Mouse (Mus musculus): ENCODE data around the gene Lpp. TPM values are rescaled to one million over a fixed set of nuclear protein-coding genes. Genes with fewer than 3 reads are reported as not detected.

Gene Lpp
- polyA plus RNA-seq, 1 experiment from 2014 or later: 107 TPM

DNA sequence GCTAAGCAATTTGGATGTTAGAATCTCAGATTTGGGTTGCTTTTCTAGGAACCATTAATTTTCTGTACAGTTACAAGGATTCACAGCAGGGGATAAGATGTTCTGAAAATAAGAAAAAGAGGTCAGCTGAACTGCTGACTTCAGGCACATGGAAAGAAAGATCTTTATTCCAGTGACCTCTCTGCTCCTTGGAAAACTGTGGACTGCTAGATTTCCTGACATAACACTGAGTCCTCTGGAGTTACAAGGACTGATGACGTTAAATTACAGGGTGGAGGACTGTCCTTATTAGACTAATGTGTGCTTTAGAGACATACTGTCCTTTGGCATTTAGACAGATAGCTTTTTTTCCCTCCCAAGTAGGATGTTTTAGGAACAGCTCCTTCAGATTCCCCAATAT, 77.3 kb downstream of the Lpp start:
- Histone ChIP-seq H3K27me3 (ENCODE audit: control insufficient read depth, insufficient read depth, low read length) (no peaks in the 10 kb centered on the region), H3K36me3 (ENCODE audit: control insufficient read depth, insufficient read depth, low read length) (no peaks in the 10 kb centered on the region; the same call in 1 of the 2 replicates), H3K4me3 (ENCODE audit: low read depth, low read length) (no peak overlapping the region), H3K27ac (ENCODE audit: low read length) (no peak overlapping the region), H3K9ac (replicated peaks; ENCODE audit: low read depth, low read length) (no peak overlapping the region), H3K4me1 (ENCODE audit: control insufficient read depth, insufficient read depth, low read length) (peaks cover 17% of the 10 kb centered on the region), H3K9me3 (ENCODE audit: control insufficient read depth, low read depth, low read length) (no peaks in the 10 kb centered on the region), H3K4me2 (replicated peaks; ENCODE audit: low read depth, low read length) (no peak overlapping the region)
- no peak for ATAC-seq (ENCODE audit: insufficient number of reproducible peaks, insufficient read depth, low FRiP score, low read depth)
- 67% methylated on average over 1 of the region's 1 CpGs for WGBS

DNA sequence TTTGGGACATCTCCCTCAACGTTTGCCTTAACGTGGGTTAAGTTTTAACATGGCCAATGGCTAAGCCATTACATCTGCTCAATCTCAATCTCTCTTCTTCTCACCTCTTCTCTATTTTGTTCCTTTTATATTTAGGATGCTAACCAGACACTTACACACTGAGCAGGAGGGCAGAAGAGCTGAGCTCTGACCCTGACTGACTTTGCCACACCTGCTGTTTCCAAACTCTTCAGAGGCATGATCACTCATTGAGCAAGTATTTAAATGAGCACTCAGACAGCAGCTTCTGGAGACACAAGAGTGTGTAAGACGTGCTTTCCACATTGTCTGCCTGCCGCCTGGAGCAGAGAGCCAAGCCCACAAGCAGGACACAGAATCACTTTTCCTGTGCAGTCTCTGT, 77.7 kb downstream of the Lpp start:
- Histone ChIP-seq H3K36me3 (ENCODE audit: control insufficient read depth, insufficient read depth, low read length) (no peaks in the 10 kb centered on the region; the same call in 1 of the 2 replicates), H3K4me1 (ENCODE audit: control insufficient read depth, insufficient read depth, low read length) (peaks cover 22% of the 10 kb centered on the region), H3K27ac (ENCODE audit: low read length) (no peak overlapping the region), H3K4me2 (replicated peaks; ENCODE audit: low read depth, low read length) (no peak overlapping the region), H3K27me3 (ENCODE audit: control insufficient read depth, insufficient read depth, low read length) (no peaks in the 10 kb centered on the region), H3K9me3 (ENCODE audit: control insufficient read depth, low read depth, low read length) (no peaks in the 10 kb centered on the region), H3K4me3 (ENCODE audit: low read depth, low read length) (no peak overlapping the region), H3K9ac (replicated peaks; ENCODE audit: low read depth, low read length) (no peak overlapping the region)
- no peak for ATAC-seq (ENCODE audit: insufficient number of reproducible peaks, insufficient read depth, low FRiP score, low read depth)
- 63% methylated on average over 4 of the region's 4 CpGs for WGBS

DNA sequence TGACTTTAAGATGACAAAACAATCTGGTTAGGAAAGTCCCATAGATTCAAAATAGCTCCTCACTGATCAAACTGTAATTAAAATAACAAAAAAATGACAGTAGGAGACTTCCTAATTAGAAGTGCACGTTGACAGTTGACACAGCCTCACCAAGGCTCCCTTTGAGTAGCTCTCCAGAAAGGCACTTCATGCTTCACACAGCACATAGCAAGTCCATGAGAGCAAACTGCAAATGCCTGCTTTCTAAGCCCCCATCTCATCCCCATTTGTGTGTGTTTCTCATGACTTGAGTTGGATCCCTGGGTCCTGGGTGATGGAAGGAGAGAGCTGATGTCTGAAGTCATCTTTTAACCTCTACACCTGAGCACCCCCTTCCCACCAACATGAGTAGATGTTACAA, 78.5 kb downstream of the Lpp start:
- no peak overlapping the region for H3K9ac ChIP-seq (replicated peaks; ENCODE audit: low read depth, low read length)
- no peak for ATAC-seq (ENCODE audit: insufficient number of reproducible peaks, insufficient read depth, low FRiP score, low read depth)
- WGBS: 65% methylated on average over 1 of the region's 1 CpGs
- no peak overlapping the region for H3K4me3 ChIP-seq (ENCODE audit: low read depth, low read length)
- H3K4me2 ChIP-seq (replicated peaks; ENCODE audit: low read depth, low read length): no peak overlapping the region
- no peaks in the 10 kb centered on the region for H3K9me3 ChIP-seq (ENCODE audit: control insufficient read depth, low read depth, low read length)
- peaks cover 28% of the 10 kb centered on the region for H3K4me1 ChIP-seq (ENCODE audit: control insufficient read depth, insufficient read depth, low read length)
- no peaks in the 10 kb centered on the region; the same call in 1 of the 2 replicates for H3K36me3 ChIP-seq (ENCODE audit: control insufficient read depth, insufficient read depth, low read length)
- H3K27me3 ChIP-seq (ENCODE audit: control insufficient read depth, insufficient read depth, low read length): no peaks in the 10 kb centered on the region
- H3K27ac ChIP-seq (ENCODE audit: low read length): no peak overlapping the region

DNA sequence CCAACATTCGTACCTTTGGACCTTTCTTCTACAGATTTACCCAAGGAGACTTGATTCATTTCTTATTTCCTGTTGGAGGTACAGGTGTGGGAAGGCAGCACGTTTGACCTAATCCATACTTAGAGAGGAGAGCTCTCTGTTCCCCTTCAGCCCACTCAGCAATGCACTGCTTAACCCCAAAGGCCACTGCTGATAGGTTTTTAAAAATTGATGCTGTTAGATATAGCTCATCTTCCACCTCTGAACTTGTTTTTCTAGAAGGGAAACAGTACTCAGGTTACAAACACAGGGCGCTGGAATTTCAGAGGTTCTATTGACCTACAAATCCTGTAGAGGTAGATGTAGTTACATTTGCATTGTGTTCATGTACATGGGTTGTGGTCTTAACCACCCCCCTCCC, 80.7 kb downstream of the Lpp start:
- Histone ChIP-seq H3K9ac (replicated peaks; ENCODE audit: low read depth, low read length) (no peak overlapping the region), H3K4me1 (ENCODE audit: control insufficient read depth, insufficient read depth, low read length) (peaks cover 37% of the 10 kb centered on the region), H3K4me2 (replicated peaks; ENCODE audit: low read depth, low read length) (no peak overlapping the region), H3K36me3 (ENCODE audit: control insufficient read depth, insufficient read depth, low read length) (no peaks in the 10 kb centered on the region; the same call in 1 of the 2 replicates), H3K27ac (ENCODE audit: low read length) (no peak overlapping the region), H3K4me3 (ENCODE audit: low read depth, low read length) (no peak overlapping the region), H3K9me3 (ENCODE audit: control insufficient read depth, low read depth, low read length) (no peaks in the 10 kb centered on the region), H3K27me3 (ENCODE audit: control insufficient read depth, insufficient read depth, low read length) (no peaks in the 10 kb centered on the region)
- 64% methylated on average over 3 of the region's 3 CpGs for WGBS
- ATAC-seq (ENCODE audit: insufficient number of reproducible peaks, insufficient read depth, low FRiP score, low read depth): no peak

DNA sequence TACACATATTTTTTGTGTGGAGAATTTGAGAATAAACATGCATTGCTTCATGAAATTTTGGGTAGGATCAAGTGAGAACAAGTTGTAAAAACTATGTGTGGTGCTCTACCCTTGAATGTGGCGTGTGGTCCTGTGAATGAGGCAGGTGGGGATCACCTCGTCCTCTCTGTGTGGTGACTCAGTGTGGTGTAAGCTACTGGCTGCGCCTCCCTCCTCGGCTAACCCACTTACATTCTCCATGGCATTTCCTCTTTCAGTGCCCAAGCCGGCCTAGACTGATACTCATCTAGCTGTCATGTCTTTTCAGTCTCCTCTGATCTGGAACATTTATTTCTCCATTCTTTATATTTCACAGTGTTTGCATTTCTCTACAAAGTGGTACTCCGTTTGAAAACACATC, 81.5 kb downstream of the Lpp start:
- no peak overlapping the region for H3K27ac ChIP-seq (ENCODE audit: low read length)

DNA sequence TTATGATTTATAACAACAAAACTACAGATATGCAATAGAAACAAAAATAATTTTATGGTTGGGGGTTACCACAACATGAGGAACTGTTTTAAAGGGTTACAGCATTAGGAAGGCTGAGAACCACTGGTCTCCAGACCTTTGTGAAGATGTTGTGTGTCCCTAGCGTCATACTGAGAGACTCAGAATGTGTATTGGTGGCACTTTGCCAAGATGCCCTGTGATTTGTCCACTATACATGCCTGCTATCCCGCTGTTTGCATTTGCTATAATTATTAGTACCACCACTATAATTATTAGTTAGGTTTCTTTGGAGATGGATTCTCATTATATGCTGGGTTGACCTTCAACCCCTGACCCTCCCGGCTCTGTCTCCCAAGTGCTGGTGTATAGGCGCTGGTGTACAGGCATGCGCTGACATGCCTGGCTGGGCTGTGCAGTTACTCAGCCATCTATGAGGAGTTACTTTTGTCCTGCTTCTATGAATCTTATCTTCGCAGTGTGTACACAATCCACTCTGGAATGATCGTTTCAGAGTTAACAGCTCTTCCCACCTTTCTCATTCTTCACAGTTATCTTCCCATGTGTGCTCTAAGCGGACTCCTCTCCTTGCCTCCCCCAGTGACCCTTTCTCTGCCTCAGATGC, 82.1 kb downstream of the Lpp start:
- ATAC-seq (ENCODE audit: insufficient number of reproducible peaks, insufficient read depth, low FRiP score, low read depth): 0 out of 2 replicates have a peak, but pooled peaks have one; percentile 35
- H3K27ac ChIP-seq (ENCODE audit: low read length): no peak overlapping the region
- WGBS: 49% methylated on average over 8 of the region's 8 CpGs

More for the DNA sequence above, 81.5 kb downstream of the Lpp start:
- Histone ChIP-seq H3K9ac (replicated peaks; ENCODE audit: low read depth, low read length) (no peak overlapping the region), H3K9me3 (ENCODE audit: control insufficient read depth, low read depth, low read length) (no peaks in the 10 kb centered on the region), H3K27me3 (ENCODE audit: control insufficient read depth, insufficient read depth, low read length) (no peaks in the 10 kb centered on the region), H3K4me3 (ENCODE audit: low read depth, low read length) (no peak overlapping the region), H3K4me2 (replicated peaks; ENCODE audit: low read depth, low read length) (no peak overlapping the region), H3K36me3 (ENCODE audit: control insufficient read depth, insufficient read depth, low read length) (no peaks in the 10 kb centered on the region; the same call in 1 of the 2 replicates), H3K4me1 (ENCODE audit: control insufficient read depth, insufficient read depth, low read length) (peaks cover 37% of the 10 kb centered on the region)
- 54% methylated on average over 6 of the region's 6 CpGs for WGBS
- ATAC-seq (ENCODE audit: insufficient number of reproducible peaks, insufficient read depth, low FRiP score, low read depth): no peak

DNA sequence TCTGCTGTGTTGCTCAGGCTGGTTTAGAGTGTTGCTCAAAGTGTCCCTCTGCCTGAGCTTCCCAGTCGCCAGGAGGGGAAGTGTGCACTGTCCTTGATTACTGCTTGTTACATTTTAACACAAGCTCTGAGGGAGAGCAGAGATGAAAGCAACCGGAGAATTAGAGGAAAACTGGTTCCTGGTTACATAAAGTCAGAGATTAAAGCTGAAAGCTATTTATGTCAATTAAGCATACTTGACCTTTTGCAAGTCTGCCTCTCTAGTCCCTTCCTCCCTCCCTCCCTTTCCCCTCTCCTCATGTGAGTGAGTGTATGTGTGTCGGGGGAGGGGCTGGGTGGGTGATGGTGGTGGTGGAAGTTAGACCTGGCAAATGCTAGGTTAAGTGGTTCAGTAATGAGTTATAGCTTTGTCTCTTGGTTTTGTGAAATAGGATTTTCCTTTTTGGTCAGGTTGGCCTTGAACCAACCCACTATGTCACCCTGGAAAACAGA, 83.6 kb downstream of the Lpp start:
- Histone ChIP-seq H3K27me3 (ENCODE audit: control insufficient read depth, insufficient read depth, low read length) (no peaks in the 10 kb centered on the region), H3K27ac (ENCODE audit: low read length) (no peak overlapping the region), H3K4me3 (ENCODE audit: low read depth, low read length) (no peak overlapping the region), H3K4me2 (replicated peaks; ENCODE audit: low read depth, low read length) (no peak overlapping the region), H3K4me1 (ENCODE audit: control insufficient read depth, insufficient read depth, low read length) (peaks cover 35% of the 10 kb centered on the region), H3K36me3 (ENCODE audit: control insufficient read depth, insufficient read depth, low read length) (no peaks in the 10 kb centered on the region; the same call in 1 of the 2 replicates), H3K9ac (replicated peaks; ENCODE audit: low read depth, low read length) (no peak overlapping the region), H3K9me3 (ENCODE audit: control insufficient read depth, low read depth, low read length) (no peaks in the 10 kb centered on the region)
- WGBS: 20% methylated on average over 3 of the region's 3 CpGs
- ATAC-seq (ENCODE audit: insufficient number of reproducible peaks, insufficient read depth, low FRiP score, low read depth): peak; percentile 73

More for the DNA sequence above, 82.1 kb downstream of the Lpp start:
- Histone ChIP-seq H3K4me3 (ENCODE audit: low read depth, low read length) (no peak overlapping the region), H3K4me2 (replicated peaks; ENCODE audit: low read depth, low read length) (no peak overlapping the region), H3K9ac (replicated peaks; ENCODE audit: low read depth, low read length) (no peak overlapping the region), H3K27me3 (ENCODE audit: control insufficient read depth, insufficient read depth, low read length) (no peaks in the 10 kb centered on the region), H3K4me1 (ENCODE audit: control insufficient read depth, insufficient read depth, low read length) (peaks cover 37% of the 10 kb centered on the region), H3K36me3 (ENCODE audit: control insufficient read depth, insufficient read depth, low read length) (no peaks in the 10 kb centered on the region; the same call in 1 of the 2 replicates), H3K9me3 (ENCODE audit: control insufficient read depth, low read depth, low read length) (no peaks in the 10 kb centered on the region)

DNA sequence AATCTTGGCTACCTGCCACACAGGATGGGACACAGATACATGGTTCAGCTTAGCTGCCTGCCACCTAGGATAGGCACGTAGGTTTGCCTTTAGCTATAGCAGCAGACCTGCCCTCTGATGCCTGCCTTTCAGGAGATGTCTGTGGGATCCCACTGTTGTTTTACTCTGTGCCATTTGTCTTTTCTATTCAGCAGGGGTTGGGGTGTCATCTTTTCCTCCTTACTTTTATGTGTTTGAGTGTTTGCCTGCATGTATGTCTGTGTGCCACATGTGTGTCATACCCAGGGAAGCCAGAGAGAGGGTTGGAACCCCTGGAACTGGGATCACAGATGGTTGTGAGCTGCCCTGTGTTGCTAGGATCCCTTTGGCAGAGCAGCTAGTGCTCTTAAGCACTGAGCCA, 84.7 kb downstream of the Lpp start:
- Histone ChIP-seq H3K27me3 (ENCODE audit: control insufficient read depth, insufficient read depth, low read length) (no peaks in the 10 kb centered on the region), H3K4me2 (replicated peaks; ENCODE audit: low read depth, low read length) (no peak overlapping the region), H3K36me3 (ENCODE audit: control insufficient read depth, insufficient read depth, low read length) (no peaks in the 10 kb centered on the region), H3K9ac (replicated peaks; ENCODE audit: low read depth, low read length) (no peak overlapping the region), H3K27ac (ENCODE audit: low read length) (no peak overlapping the region), H3K9me3 (ENCODE audit: control insufficient read depth, low read depth, low read length) (no peaks in the 10 kb centered on the region), H3K4me1 (ENCODE audit: control insufficient read depth, insufficient read depth, low read length) (peaks cover 34% of the 10 kb centered on the region), H3K4me3 (ENCODE audit: low read depth, low read length) (no peak overlapping the region)
- no peak for ATAC-seq (ENCODE audit: insufficient number of reproducible peaks, insufficient read depth, low FRiP score, low read depth)
- 50% methylated on average over 1 of the region's 1 CpGs for WGBS

DNA sequence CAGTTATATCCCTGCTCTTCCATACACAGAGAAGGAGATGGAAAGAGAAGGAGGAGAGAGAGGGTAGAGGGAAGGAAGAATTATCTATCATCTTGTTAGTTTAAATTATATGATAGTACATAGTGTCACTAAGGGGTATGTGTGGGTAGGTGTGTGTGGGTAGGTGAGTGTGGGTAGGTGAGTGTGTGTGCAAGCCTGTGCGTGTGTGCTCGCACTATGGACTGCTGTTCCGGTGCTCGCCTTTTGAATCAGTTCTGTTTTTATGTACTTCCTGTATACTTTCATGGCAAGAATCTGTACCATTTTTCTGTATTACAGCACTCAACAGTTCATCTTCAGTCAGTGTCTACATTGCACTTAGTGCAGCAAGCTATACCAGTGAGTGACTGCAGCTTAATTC, 85.5 kb downstream of the Lpp start:
- no peak overlapping the region for H3K9ac ChIP-seq (replicated peaks; ENCODE audit: low read depth, low read length)
- no peaks in the 10 kb centered on the region for H3K27me3 ChIP-seq (ENCODE audit: control insufficient read depth, insufficient read depth, low read length)
- H3K36me3 ChIP-seq (ENCODE audit: control insufficient read depth, insufficient read depth, low read length): no peaks in the 10 kb centered on the region
- H3K4me1 ChIP-seq (ENCODE audit: control insufficient read depth, insufficient read depth, low read length): peaks cover 33% of the 10 kb centered on the region
- no peak overlapping the region for H3K4me2 ChIP-seq (replicated peaks; ENCODE audit: low read depth, low read length)
- no peak for ATAC-seq (ENCODE audit: insufficient number of reproducible peaks, insufficient read depth, low FRiP score, low read depth)
- H3K4me3 ChIP-seq (ENCODE audit: low read depth, low read length): no peak overlapping the region
- no peak overlapping the region for H3K27ac ChIP-seq (ENCODE audit: low read length)
- 65% methylated on average over 4 of the region's 4 CpGs for WGBS
- no peaks in the 10 kb centered on the region for H3K9me3 ChIP-seq (ENCODE audit: control insufficient read depth, low read depth, low read length)
